Mouse (Mus musculus): ENCODE data around the gene Cd96. TPM values are rescaled to one million over a fixed set of nuclear protein-coding genes. Genes with fewer than 3 reads are reported as not detected.

Cd96 gene
- total and polyA plus RNA-seq, 3 experiments: not detected

GRCm38 (mm10) chr16:46036261-46036660, 83.8 kb downstream of the Cd96 start:
- no peaks in the 10 kb centered on the region; a peak in 1 of 4 replicates for H3K27me3 ChIP-seq (ENCODE audit: control insufficient read depth in 1 of 2, insufficient read depth in 2 of 2, low read length in 2 of 2)
- H3K9me3 ChIP-seq (replicated peaks; ENCODE audit: insufficient read depth, low read length): no peaks in the 10 kb centered on the region
- H3K4me3 ChIP-seq (ENCODE audit: control insufficient read depth in 1 of 2, insufficient read depth in 1 of 2, low read depth in 2 of 2, low read length in 2 of 2): no peak overlapping the region
- no peak for TF ChIP-seq TAL1 (IDR thresholded peaks at IDR 0.05; ENCODE audit: low read length)
- TF ChIP-seq TBP (IDR thresholded peaks at IDR 0.05; ENCODE audit: low read depth, low read length): no peak
- no peak for TF ChIP-seq POLR2AphosphoS5 (IDR thresholded peaks at IDR 0.05; ENCODE audit: borderline replicate concordance, low read depth, low read length)
- no peak for TF ChIP-seq ZNF384 (IDR thresholded peaks at IDR 0.05; ENCODE audit: low read depth, low read length)
- no peak for TF ChIP-seq USF2 (IDR thresholded peaks at IDR 0.05; ENCODE audit: borderline replicate concordance in 1 of 2, insufficient read depth in 1 of 2, low read depth in 1 of 2, low read length in 2 of 2)
- TF ChIP-seq ELF1 (IDR thresholded peaks at IDR 0.05; ENCODE audit: low read depth, low read length): no peak
- TF ChIP-seq MAFK (IDR thresholded peaks at IDR 0.05; ENCODE audit: borderline replicate concordance, low read depth, low read length): no peak
- TF ChIP-seq MYB (IDR thresholded peaks at IDR 0.05; ENCODE audit: low read depth, low read length): no peak
- no peak for TF ChIP-seq MXI1 (IDR thresholded peaks at IDR 0.05; ENCODE audit: low read depth, low read length)
- TF ChIP-seq E2F4 (IDR thresholded peaks at IDR 0.05; ENCODE audit: borderline replicate concordance, low read depth, low read length): no peak
- TF ChIP-seq RCOR1 (IDR thresholded peaks at IDR 0.05; ENCODE audit: low read depth, low read length): no peak
- TF ChIP-seq ZKSCAN1 (IDR thresholded peaks at IDR 0.05; ENCODE audit: low read depth, low read length): no peak
- no peak for TF ChIP-seq KAT2A (conservative IDR thresholded peaks at IDR 0.05; ENCODE audit: low read depth, low read length)
- TF ChIP-seq CHD2 (IDR thresholded peaks at IDR 0.05; ENCODE audit: low read length): no peak
- TF ChIP-seq MYC (IDR thresholded peaks at IDR 0.05; ENCODE audit: low read depth, low read length): no peak
- TF ChIP-seq UBTF (IDR thresholded peaks at IDR 0.05; ENCODE audit: borderline replicate concordance, insufficient read depth, low read depth, low read length): no peak
- no peak for TF ChIP-seq USF1 (IDR thresholded peaks at IDR 0.05; ENCODE audit: low read depth, low read length)
- TF ChIP-seq ZC3H11A (IDR thresholded peaks at IDR 0.05; ENCODE audit: low read depth, low read length): no peak
- no peaks in the 10 kb centered on the region for H3K79me2 ChIP-seq (ENCODE audit: control insufficient read depth, insufficient read depth, low read length, poor library complexity)
- no peak overlapping the region for H3K9ac ChIP-seq (ENCODE audit: control insufficient read depth, low read depth, low read length, poor library complexity, severe bottlenecking)
- no peak for DNase-seq (ENCODE audit: low read depth, low spot score)
- H3K4me1 ChIP-seq (ENCODE audit: control insufficient read depth in 1 of 2, insufficient read depth in 2 of 2, low read length in 2 of 2): no peaks in the 10 kb centered on the region
- no peaks in the 10 kb centered on the region for H3K36me3 ChIP-seq (ENCODE audit: control insufficient read depth in 1 of 2, insufficient read depth in 2 of 2, low read length in 2 of 2)
- H3K27ac ChIP-seq (ENCODE audit: control insufficient read depth, low read depth, low read length): no peak overlapping the region

- H3K36me3 ChIP-seq (ENCODE audit: control insufficient read depth in 1 of 2, insufficient read depth in 2 of 2, low read length in 2 of 2): no peaks in the 10 kb centered on the region
- no peak for DNase-seq (ENCODE audit: low read depth, low spot score)
- TF ChIP-seq TAL1 (IDR thresholded peaks at IDR 0.05; ENCODE audit: low read length) (no peak), MAFK (IDR thresholded peaks at IDR 0.05; ENCODE audit: borderline replicate concordance, low read depth, low read length) (no peak)
- no peaks in the 10 kb centered on the region; a peak in 1 of 4 replicates for H3K27me3 ChIP-seq (ENCODE audit: control insufficient read depth in 1 of 2, insufficient read depth in 2 of 2, low read length in 2 of 2)
- no peaks in the 10 kb centered on the region for H3K4me1 ChIP-seq (ENCODE audit: control insufficient read depth in 1 of 2, insufficient read depth in 2 of 2, low read length in 2 of 2)
- H3K4me3 ChIP-seq (ENCODE audit: control insufficient read depth in 1 of 2, insufficient read depth in 1 of 2, low read depth in 2 of 2, low read length in 2 of 2): no peak overlapping the region
- no peaks in the 10 kb centered on the region for H3K79me2 ChIP-seq (ENCODE audit: control insufficient read depth, insufficient read depth, low read length, poor library complexity)
- no peak overlapping the region for H3K9ac ChIP-seq (ENCODE audit: control insufficient read depth, low read depth, low read length, poor library complexity, severe bottlenecking)
- H3K27ac ChIP-seq (ENCODE audit: control insufficient read depth, low read depth, low read length): no peak overlapping the region
- no peaks in the 10 kb centered on the region for H3K9me3 ChIP-seq (replicated peaks; ENCODE audit: insufficient read depth, low read length)
These were observed 86.2 kb downstream of the Cd96 start for GRCm38 (mm10) chr16:46033896-46034295.

Measured in MEL (cell line).